Mouse (Mus musculus) MEL (cell line): ENCODE data around the gene Acaa1a. TPM values are rescaled to one million over a fixed set of nuclear protein-coding genes. Genes with fewer than 3 reads are reported as not detected.
A peak's percentile ranks its signal among the peaks of the same experiment; 100 is the strongest.

Source experiments
- DNase-seq: peaks from one replicate; pipeline ENCODE4 v3.0.0; 2011; ENCODE audit warnings: low read depth, low spot score
- H3K27ac ChIP-seq: 2 replicates; pipeline ENCODE4 v1.5.1; 2012; ENCODE audit warnings: low read depth, mild to moderate bottlenecking, control low read depth, low read length, moderate library complexity; ENCODE audit not compliant: control insufficient read depth
- H3K27me3 ChIP-seq, 2 experiments: fragments of 150-350 bp in 1 of 2; sonication (generic) in 1 of 2; 2 replicates each; pipeline ENCODE4 v1.6.1; 2012; ENCODE audit warnings: low read length in 2 of 2, mild to moderate bottlenecking in 2 of 2, improper control_type of control experiment in 1 of 2, moderate library complexity in 1 of 2; ENCODE audit not compliant: insufficient read depth in 2 of 2, control insufficient read depth in 1 of 2
- H3K36me3 ChIP-seq, 2 experiments: 2 replicates each; pipeline ENCODE4 v1.6.1; 2012 to 2014; ENCODE audit warnings: low read length in 2 of 2, improper control_type of control experiment in 1 of 2, inconsistent platforms in 1 of 2, mild to moderate bottlenecking in 1 of 2; ENCODE audit not compliant: insufficient read depth in 2 of 2, control insufficient read depth in 1 of 2
- H3K4me1 ChIP-seq, 2 experiments: fragments of 150-350 bp in 1 of 2; sonication (generic) in 1 of 2; 2 replicates each; pipeline ENCODE4 v1.6.1; 2012; ENCODE audit warnings: low read length in 2 of 2, improper control_type of control experiment in 1 of 2, mild to moderate bottlenecking in 1 of 2; ENCODE audit not compliant: insufficient read depth in 2 of 2, control insufficient read depth in 1 of 2
- H3K4me3 ChIP-seq, 2 experiments: fragments of 150-350 bp in 1 of 2; sonication (generic) in 1 of 2; 2 replicates each; pipeline ENCODE4 v1.5.1; 2012; ENCODE audit warnings: low read depth in 2 of 2, low read length in 2 of 2, mild to moderate bottlenecking in 2 of 2, moderate library complexity in 2 of 2, control low read depth in 1 of 2, improper control_type of control experiment in 1 of 2; ENCODE audit not compliant: control insufficient read depth in 1 of 2, insufficient read depth in 1 of 2
- H3K79me2 ChIP-seq: 2 replicates; pipeline ENCODE4 v1.6.1; 2012; ENCODE audit warnings: mild to moderate bottlenecking, low read length, moderate library complexity; ENCODE audit not compliant: control insufficient read depth, poor library complexity, insufficient read depth
- H3K9ac ChIP-seq: 2 replicates; pipeline ENCODE4 v1.6.1; 2012; ENCODE audit warnings: low read depth, mild to moderate bottlenecking, control low read depth, low read length, moderate library complexity; ENCODE audit not compliant: control insufficient read depth, poor library complexity, severe bottlenecking
- H3K9me3 ChIP-seq: fragments of 150-350 bp; sonication (generic); replicated peaks from 2 replicates; pipeline ENCODE4 v1.6.1; 2012; ENCODE audit warnings: mild to moderate bottlenecking, low read length, improper control_type of control experiment, moderate library complexity; ENCODE audit not compliant: insufficient read depth
- CTCF ChIP-seq, 3 experiments: IDR thresholded peaks in 2 of 3; conservative IDR thresholded peaks in 1 of 3; 2 replicates each; pipeline ENCODE4 v1.5.1; 2011 to 2012; ENCODE audit warnings: low read length in 3 of 3, low read depth in 2 of 3, mild to moderate bottlenecking in 2 of 3, improper control_type of control experiment in 1 of 3, inconsistent platforms in 1 of 3, mixed read lengths in 1 of 3, moderate library complexity in 1 of 3; ENCODE audit not compliant: control insufficient read depth in 1 of 3, insufficient read depth in 1 of 3, poor library complexity in 1 of 3, severe bottlenecking in 1 of 3
- ELF1 ChIP-seq: IDR thresholded peaks from 2 replicates; pipeline ENCODE4 v1.6.1; 2014; ENCODE audit warnings: low read depth, mild to moderate bottlenecking, inconsistent platforms, low read length, improper control_type of control experiment, moderate library complexity
- ETS1 ChIP-seq: IDR thresholded peaks from 2 replicates; pipeline ENCODE4 v1.6.1; 2012; ENCODE audit warnings: low read depth, mild to moderate bottlenecking, inconsistent platforms, low read length, improper control_type of control experiment, moderate library complexity
- GATA1 ChIP-seq: IDR thresholded peaks from 2 replicates; pipeline ENCODE4 v1.6.1; 2011; ENCODE audit warnings: low read depth, low read length, improper control_type of control experiment
- HCFC1 ChIP-seq: IDR thresholded peaks from 2 replicates; pipeline ENCODE4 v1.6.1; 2012; ENCODE audit warnings: low read depth, mild to moderate bottlenecking, inconsistent platforms, low read length, improper control_type of control experiment, moderate library complexity
- JUND ChIP-seq: IDR thresholded peaks from 2 replicates; pipeline ENCODE4 v1.6.1; 2011; ENCODE audit warnings: low read depth, mild to moderate bottlenecking, improper control_type of control experiment, low read length
- MAZ ChIP-seq: IDR thresholded peaks from 2 replicates; pipeline ENCODE4 v1.6.1; 2012; ENCODE audit warnings: low read depth, mild to moderate bottlenecking, inconsistent platforms, low read length, improper control_type of control experiment
- NRF1 ChIP-seq: IDR thresholded peaks from 2 replicates; pipeline ENCODE4 v1.6.1; 2014; ENCODE audit warnings: low read depth, mild to moderate bottlenecking, inconsistent platforms, low read length, improper control_type of control experiment, moderate library complexity; ENCODE audit not compliant: poor library complexity, insufficient read depth, severe bottlenecking
- SIN3A ChIP-seq: IDR thresholded peaks from 2 replicates; pipeline ENCODE4 v1.6.1; 2012; ENCODE audit warnings: low read length, improper control_type of control experiment, inconsistent platforms
- TAL1 ChIP-seq: IDR thresholded peaks from 2 replicates; pipeline ENCODE4 v1.6.1; 2012; ENCODE audit warnings: mild to moderate bottlenecking, inconsistent platforms, low read length, moderate library complexity, mixed read lengths
- UBTF ChIP-seq: IDR thresholded peaks from 2 replicates; pipeline ENCODE4 v1.6.1; 2012; ENCODE audit warnings: low read depth, mild to moderate bottlenecking, inconsistent platforms, low read length, improper control_type of control experiment, moderate library complexity, borderline replicate concordance; ENCODE audit not compliant: insufficient read depth
- USF1 ChIP-seq: IDR thresholded peaks from 2 replicates; pipeline ENCODE4 v1.6.1; 2014; ENCODE audit warnings: low read depth, mild to moderate bottlenecking, inconsistent platforms, low read length, improper control_type of control experiment, moderate library complexity
- USF2 ChIP-seq, 2 experiments: IDR thresholded peaks; 2 replicates each; pipeline ENCODE4 v1.6.1; 2011 to 2012; ENCODE audit warnings: improper control_type of control experiment in 2 of 2, low read length in 2 of 2, borderline replicate concordance in 1 of 2, inconsistent platforms in 1 of 2, low read depth in 1 of 2, mild to moderate bottlenecking in 1 of 2; ENCODE audit not compliant: insufficient read depth in 1 of 2
- ZC3H11A ChIP-seq: IDR thresholded peaks from 2 replicates; pipeline ENCODE4 v1.6.1; 2012; ENCODE audit warnings: low read depth, mild to moderate bottlenecking, inconsistent platforms, low read length, improper control_type of control experiment
- polyA plus RNA-seq, 2 experiments: library from polyadenylated mRNA; stranded (reverse) in 1 of 2; unstranded in 1 of 2; fragments of >175 nt in 1 of 2; fragments of >200 nt in 1 of 2; gene quantifications; 2 replicates each; pipeline versions ENCODE4 v1.2.1 to v1.2.4; 2012; ENCODE audit warnings: low replicate concordance in 2 of 2, low read depth in 1 of 2; ENCODE audit not compliant: insufficient read length in 2 of 2, insufficient read depth in 1 of 2, missing spikeins in 1 of 2
- total RNA-seq: library from RNA; depleted of rRNA; stranded (reverse); fragments of 300-350 nt; gene quantifications from 2 replicates; pipeline ENCODE4 v1.2.3, GENCODE M21; 2012

Gene Acaa1a
- total and polyA plus RNA-seq, 3 experiments: 19.5 to 22.1 TPM; not detected in 1

- Histone ChIP-seq H3K4me1 (peaks cover 6 to 19% of the 10 kb centered on the region in 2 experiments), H3K36me3 (peaks cover 0 to 8% of the 10 kb centered on the region in 2 experiments; a peak in 3 of 4 replicates), H3K9ac (no peak overlapping the region), H3K27ac (no peak overlapping the region), H3K79me2 (no peaks in the 10 kb centered on the region), H3K27me3 (no peaks in the 10 kb centered on the region), H3K4me3 (no peak overlapping the region), H3K9me3 (no peaks in the 10 kb centered on the region)
- no peak for DNase-seq
- TF ChIP-seq ETS1: no peak
- no peak for TF ChIP-seq GATA1
- no peak for TF ChIP-seq USF1
- no peak for TF ChIP-seq TAL1
- no peak for TF ChIP-seq NRF1
- TF ChIP-seq MAZ: no peak
- no peak for TF ChIP-seq ZC3H11A
- no peak for TF ChIP-seq SIN3A
- TF ChIP-seq HCFC1: no peak
- TF ChIP-seq JUND: no peak
- no peak for TF ChIP-seq CTCF (IDR thresholded peaks at IDR 0.05 in 2 of 3, conservative IDR thresholded peaks at IDR 0.05 in 1 of 3; ENCODE audit: control insufficient read depth in 1 of 3, insufficient read depth in 1 of 3, low read depth in 2 of 3, low read length in 3 of 3, poor library complexity in 1 of 3, severe bottlenecking in 1 of 3)
Observed at GRCm38 (mm10) chr9:119363229-119363628, 23.8 kb downstream of the Acaa1a start.

GRCm38 (mm10) chr9:119365284-119365683 is 25.8 kb downstream of the Acaa1a start, which contains the start of gene Slc22a14:
Gene Slc22a14, minus strand, starts transcription at chr9:119365553.
- H3K4me1 ChIP-seq: peaks cover 6 to 17% of the 10 kb centered on the region in 2 experiments
- H3K9me3 ChIP-seq: no peaks in the 10 kb centered on the region
- peak within 1 kb of the TSS; percentile 37 for H3K27ac ChIP-seq
- H3K9ac ChIP-seq: no peak within 1 kb of the TSS; the same call in 1 of the 2 replicates
- H3K27me3 ChIP-seq: no peaks in the 10 kb centered on the region
- peak; percentile 54; the same call in 1 of the 2 replicates for TF ChIP-seq NRF1
- no peak for TF ChIP-seq ELF1
- no peaks in the 10 kb centered on the region for H3K79me2 ChIP-seq
- peaks cover 0 to 8% of the 10 kb centered on the region in 2 experiments; a peak in 3 of 4 replicates for H3K36me3 ChIP-seq
- DNase-seq: peak; percentile 85
- H3K4me3 ChIP-seq: no peak within 1 kb of the TSS

GRCm38 (mm10) chr9:119368367-119368766 is 28.9 kb downstream of the Acaa1a start:
- no peaks in the 10 kb centered on the region for H3K9me3 ChIP-seq
- no peak overlapping the region for H3K9ac ChIP-seq
- H3K4me3 ChIP-seq: no peak overlapping the region
- peaks cover 6 to 17% of the 10 kb centered on the region in 2 experiments for H3K4me1 ChIP-seq
- H3K79me2 ChIP-seq: no peaks in the 10 kb centered on the region
- peaks cover 0 to 8% of the 10 kb centered on the region in 2 experiments; a peak in 3 of 4 replicates for H3K36me3 ChIP-seq
- H3K27me3 ChIP-seq: no peaks in the 10 kb centered on the region
- H3K27ac ChIP-seq: no peak overlapping the region
- TF ChIP-seq USF2 (IDR thresholded peaks at IDR 0.05; ENCODE audit: borderline replicate concordance in 1 of 2, insufficient read depth in 1 of 2, low read depth in 1 of 2, low read length in 2 of 2): 0 out of 4 replicates have a peak, but pooled peaks of 1 of the 2 experiments have one; percentile 31
- TF ChIP-seq UBTF: no peak
- TF ChIP-seq USF1: peak; percentile 73
- no peak for DNase-seq
